Mouse (Mus musculus): Measurements from ENCODE around the gene Gata3. TPM values are rescaled to one million over a fixed set of nuclear protein-coding genes. Genes with fewer than 3 reads are reported as not detected.

Gata3 gene
- polyA plus RNA-seq, 1 experiment: not detected

DNA sequence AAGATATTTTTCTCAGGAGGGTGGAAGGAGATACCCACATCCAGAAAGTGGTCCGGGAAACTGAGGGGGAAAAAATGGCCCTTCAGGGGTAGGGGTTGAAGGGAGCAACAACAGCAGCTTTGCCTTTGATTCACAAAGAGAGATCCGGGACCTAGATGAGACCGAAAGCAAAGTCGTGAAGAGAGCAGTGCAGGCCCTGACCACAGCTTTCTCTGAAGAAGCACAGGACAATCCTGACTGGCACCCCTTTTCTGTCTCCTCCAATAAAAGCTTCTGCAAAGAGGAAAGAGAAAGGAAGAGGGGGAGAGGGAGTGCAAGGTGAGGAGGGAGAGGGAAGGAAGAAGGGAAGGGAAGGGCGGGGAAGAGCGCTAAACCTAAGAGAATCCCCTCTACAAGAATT, 18.0 kb downstream of the Gata3 start:
- H3K4me3 ChIP-seq (ENCODE audit: insufficient read depth, low read depth, low read length): no peak overlapping the region

DNA sequence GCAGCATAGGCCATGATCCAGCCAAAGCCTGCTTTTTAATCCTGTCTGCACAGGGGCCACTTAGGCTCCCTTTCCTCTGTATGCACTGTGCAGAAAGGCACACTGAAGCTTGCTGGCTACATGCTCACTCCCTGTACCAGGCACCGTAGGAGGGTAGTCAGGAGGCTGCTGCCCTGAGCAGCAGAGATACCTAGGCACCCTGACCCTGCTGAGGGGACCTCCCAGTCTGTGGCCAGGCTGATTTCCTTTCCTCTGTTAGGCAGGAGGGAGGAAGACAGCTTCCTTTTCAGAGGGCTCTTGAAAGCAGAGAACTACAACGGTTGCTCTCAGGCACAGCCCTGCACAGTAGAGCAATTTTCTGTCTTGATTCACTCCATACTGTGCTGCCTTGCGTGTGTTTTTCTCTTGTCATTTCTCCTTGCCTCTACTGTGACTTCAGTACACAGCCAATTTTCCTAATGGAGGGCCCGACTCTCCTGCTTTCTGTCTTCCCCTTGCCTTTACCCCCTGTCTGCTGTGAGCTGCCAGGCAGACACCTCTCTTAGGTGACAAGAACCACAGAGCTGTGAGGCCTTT, 18.6 kb downstream of the Gata3 start:
- Histone ChIP-seq H3K4me1 (ENCODE audit: control insufficient read depth, insufficient read depth, low read length) (no peaks in the 10 kb centered on the region; the same call in 1 of the 2 replicates), H3K4me3 (ENCODE audit: insufficient read depth, low read depth, low read length) (no peak overlapping the region), H3K27ac (ENCODE audit: insufficient read depth, low read depth, low read length) (no peak overlapping the region)
- WGBS: 63% methylated on average over 4 of the region's 4 CpGs
- TF ChIP-seq CTCF (IDR thresholded peaks at IDR 0.05; ENCODE audit: insufficient read depth, low read depth, low read length) (no peak), POLR2A (IDR thresholded peaks at IDR 0.05; ENCODE audit: insufficient read depth, low read depth, low read length) (no peak)

More for the DNA sequence above, 18.0 kb downstream of the Gata3 start:
- H3K27ac ChIP-seq (ENCODE audit: insufficient read depth, low read depth, low read length): no peak overlapping the region
- TF ChIP-seq CTCF (IDR thresholded peaks at IDR 0.05; ENCODE audit: insufficient read depth, low read depth, low read length) (no peak), POLR2A (IDR thresholded peaks at IDR 0.05; ENCODE audit: insufficient read depth, low read depth, low read length) (no peak)
- 66% methylated on average over 6 of the region's 6 CpGs for WGBS
- no peaks in the 10 kb centered on the region; the same call in 1 of the 2 replicates for H3K4me1 ChIP-seq (ENCODE audit: control insufficient read depth, insufficient read depth, low read length)

GRCm38 (mm10) chr2:9867092-9867825, 22.6 kb downstream of the Gata3 start:
- WGBS: 88% methylated on average over 12 of the region's 12 CpGs
- no peak for TF ChIP-seq POLR2A (IDR thresholded peaks at IDR 0.05; ENCODE audit: insufficient read depth, low read depth, low read length)
- no peak for TF ChIP-seq CTCF (IDR thresholded peaks at IDR 0.05; ENCODE audit: insufficient read depth, low read depth, low read length)
- H3K27ac ChIP-seq (ENCODE audit: insufficient read depth, low read depth, low read length): no peak overlapping the region
- H3K4me3 ChIP-seq (ENCODE audit: insufficient read depth, low read depth, low read length): no peak overlapping the region
- H3K4me1 ChIP-seq (ENCODE audit: control insufficient read depth, insufficient read depth, low read length): no peaks in the 10 kb centered on the region

GRCm38 (mm10) chr2:9860698-9861097, 29.1 kb downstream of the Gata3 start:
- 83% methylated on average over 5 of the region's 5 CpGs for WGBS
- Histone ChIP-seq H3K4me3 (ENCODE audit: insufficient read depth, low read depth, low read length) (no peak overlapping the region), H3K27ac (ENCODE audit: insufficient read depth, low read depth, low read length) (no peak overlapping the region), H3K4me1 (ENCODE audit: control insufficient read depth, insufficient read depth, low read length) (no peaks in the 10 kb centered on the region)
- TF ChIP-seq CTCF (IDR thresholded peaks at IDR 0.05; ENCODE audit: insufficient read depth, low read depth, low read length) (no peak), POLR2A (IDR thresholded peaks at IDR 0.05; ENCODE audit: insufficient read depth, low read depth, low read length) (no peak)

GRCm38 (mm10) chr2:9855861-9856260, 34.0 kb downstream of the Gata3 start:
- Histone ChIP-seq H3K4me1 (ENCODE audit: control insufficient read depth, insufficient read depth, low read length) (no peaks in the 10 kb centered on the region), H3K27ac (ENCODE audit: insufficient read depth, low read depth, low read length) (no peak overlapping the region), H3K4me3 (ENCODE audit: insufficient read depth, low read depth, low read length) (no peak overlapping the region)
- no peak for TF ChIP-seq POLR2A (IDR thresholded peaks at IDR 0.05; ENCODE audit: insufficient read depth, low read depth, low read length)
- TF ChIP-seq CTCF (IDR thresholded peaks at IDR 0.05; ENCODE audit: insufficient read depth, low read depth, low read length): no peak
- WGBS: 39% methylated on average over 4 of the region's 4 CpGs

GRCm38 (mm10) chr2:9852851-9853576, 36.8 kb downstream of the Gata3 start:
- WGBS: 61% methylated on average over 13 of the region's 13 CpGs

DNA sequence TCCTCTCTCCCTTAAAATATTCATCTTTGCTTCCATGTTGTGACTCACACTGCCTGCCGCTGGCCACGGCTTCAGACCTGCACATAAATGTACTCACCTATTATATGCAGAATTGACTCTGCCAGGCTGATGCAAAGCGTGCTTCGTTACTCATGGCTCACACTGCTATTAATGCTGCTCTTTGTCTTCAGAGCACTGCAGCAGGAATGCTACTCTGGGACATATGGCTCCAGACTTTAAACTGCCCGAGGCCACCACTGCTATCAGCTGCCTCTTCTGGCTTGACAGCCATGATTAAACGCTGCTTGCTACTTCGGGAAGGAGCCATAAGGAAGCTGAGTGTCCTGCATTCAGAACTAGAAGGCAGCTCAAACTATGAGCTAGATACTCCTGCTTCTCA, 54.6 kb downstream of the Gata3 start:
- no peak overlapping the region for H3K27ac ChIP-seq (ENCODE audit: insufficient read depth, low read depth, low read length)
- 40% methylated on average over 7 of the region's 7 CpGs for WGBS
- no peak for TF ChIP-seq CTCF (IDR thresholded peaks at IDR 0.05; ENCODE audit: insufficient read depth, low read depth, low read length)
- no peak for TF ChIP-seq POLR2A (IDR thresholded peaks at IDR 0.05; ENCODE audit: insufficient read depth, low read depth, low read length)
- no peak overlapping the region for H3K4me3 ChIP-seq (ENCODE audit: insufficient read depth, low read depth, low read length)
- no peaks in the 10 kb centered on the region for H3K4me1 ChIP-seq (ENCODE audit: control insufficient read depth, insufficient read depth, low read length)

More at GRCm38 (mm10) chr2:9852851-9853576, 36.8 kb downstream of the Gata3 start:
- no peak overlapping the region for H3K4me3 ChIP-seq (ENCODE audit: insufficient read depth, low read depth, low read length)
- H3K4me1 ChIP-seq (ENCODE audit: control insufficient read depth, insufficient read depth, low read length): no peaks in the 10 kb centered on the region
- TF ChIP-seq CTCF (IDR thresholded peaks at IDR 0.05; ENCODE audit: insufficient read depth, low read depth, low read length) (no peak), POLR2A (IDR thresholded peaks at IDR 0.05; ENCODE audit: insufficient read depth, low read depth, low read length) (no peak)
- H3K27ac ChIP-seq (ENCODE audit: insufficient read depth, low read depth, low read length): no peak overlapping the region

- 91% methylated on average over 7 of the region's 7 CpGs for WGBS
- TF ChIP-seq POLR2A (IDR thresholded peaks at IDR 0.05; ENCODE audit: insufficient read depth, low read depth, low read length) (no peak), CTCF (IDR thresholded peaks at IDR 0.05; ENCODE audit: insufficient read depth, low read depth, low read length) (no peak)
These were observed 56.1 kb downstream of the Gata3 start for GRCm38 (mm10) chr2:9833712-9834111.

GRCm38 (mm10) chr2:9827624-9828023, 62.2 kb downstream of the Gata3 start:
- H3K27ac ChIP-seq (ENCODE audit: insufficient read depth, low read depth, low read length): no peak overlapping the region
- WGBS: 33% methylated on average over 3 of the region's 3 CpGs
- TF ChIP-seq CTCF (IDR thresholded peaks at IDR 0.05; ENCODE audit: insufficient read depth, low read depth, low read length) (no peak), POLR2A (IDR thresholded peaks at IDR 0.05; ENCODE audit: insufficient read depth, low read depth, low read length) (no peak)
- H3K4me3 ChIP-seq (ENCODE audit: insufficient read depth, low read depth, low read length): no peak overlapping the region
- no peaks in the 10 kb centered on the region for H3K4me1 ChIP-seq (ENCODE audit: control insufficient read depth, insufficient read depth, low read length)

More at GRCm38 (mm10) chr2:9833712-9834111, 56.1 kb downstream of the Gata3 start:
- H3K27ac ChIP-seq (ENCODE audit: insufficient read depth, low read depth, low read length): no peak overlapping the region
- H3K4me1 ChIP-seq (ENCODE audit: control insufficient read depth, insufficient read depth, low read length): no peaks in the 10 kb centered on the region
- no peak overlapping the region for H3K4me3 ChIP-seq (ENCODE audit: insufficient read depth, low read depth, low read length)

Measured in olfactory bulb, adult 2 months (tissue).